Mouse (Mus musculus): Measurements from ENCODE around the gene Fgfr2. TPM values are rescaled to one million over a fixed set of nuclear protein-coding genes. Genes with fewer than 3 reads are reported as not detected.
"Not testable (repeated sequence)": the region's sequence is repeated elsewhere in the genome, so short reads cannot be mapped to it uniquely, and the experiment has no call there.

Gene Fgfr2
- total RNA-seq, 2 experiments from 2014 or later = 28.8 to 29.4 TPM

DNA sequence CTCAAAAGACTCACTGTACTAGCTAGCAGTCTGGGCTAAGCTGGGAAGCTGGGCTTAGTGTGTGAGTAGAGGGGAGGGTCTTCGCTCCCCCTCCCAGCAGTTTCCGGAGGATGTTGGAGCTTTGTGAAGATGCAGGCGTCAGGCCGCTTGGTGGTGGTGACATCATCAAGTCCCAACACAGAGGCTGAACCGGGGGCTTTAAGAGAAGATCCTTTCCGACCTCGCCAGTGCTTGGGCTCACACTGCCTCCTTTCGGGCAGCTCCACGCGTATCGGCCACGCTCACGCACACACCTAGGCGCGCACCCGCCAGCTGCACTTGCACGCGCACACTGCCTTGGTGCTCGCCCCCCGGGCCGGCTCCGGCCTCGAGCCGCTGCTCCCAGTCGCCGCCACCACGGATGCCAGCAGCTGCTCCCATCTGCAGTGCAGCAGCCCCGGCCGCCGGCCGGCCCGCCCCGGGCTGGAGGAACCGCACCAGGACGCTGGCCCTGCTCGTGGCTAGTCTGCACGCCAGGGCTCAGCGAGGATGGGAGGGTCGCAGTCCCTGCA lies 2430.7 kb downstream of the Fgfr2 start:
- peak; percentile 71 to 88 for DNase-seq (ENCODE audit: extremely low spot score in 1 of 2, low spot score in 2 of 2)
- intact Hi-C loops (cut with DNase I) = loop anchor here (5.0 kb wide), 1 partner anchor 60 kb away; no protein-coding TSS in a partner anchor

DNA sequence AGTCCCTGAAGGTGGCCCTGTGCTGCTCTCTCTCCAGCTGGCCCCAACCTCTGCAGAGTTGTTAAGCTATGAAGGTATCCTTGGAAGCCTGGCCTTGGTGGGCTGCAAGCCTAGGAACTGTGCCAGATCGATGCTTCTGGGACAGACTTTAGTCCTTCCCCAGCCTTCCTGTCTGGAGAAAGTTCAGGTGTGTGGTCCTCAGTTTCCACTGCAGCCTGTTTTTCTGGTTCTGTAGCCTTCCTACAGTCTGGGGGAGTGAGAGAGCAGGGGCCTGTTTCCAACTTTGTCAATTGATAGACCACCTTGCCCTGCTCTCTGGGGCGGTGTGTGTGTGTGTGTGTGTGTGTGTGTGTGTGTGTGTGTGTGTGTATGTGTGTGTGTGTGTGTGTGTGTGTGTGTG lies 2431.2 kb downstream of the Fgfr2 start:
- intact Hi-C loops (cut with DNase I) = loop anchor here (5.0 kb wide), 1 partner anchor 60 kb away; no protein-coding TSS in a partner anchor
- no peak for DNase-seq (ENCODE audit: extremely low spot score in 1 of 2, low spot score in 2 of 2)

DNA sequence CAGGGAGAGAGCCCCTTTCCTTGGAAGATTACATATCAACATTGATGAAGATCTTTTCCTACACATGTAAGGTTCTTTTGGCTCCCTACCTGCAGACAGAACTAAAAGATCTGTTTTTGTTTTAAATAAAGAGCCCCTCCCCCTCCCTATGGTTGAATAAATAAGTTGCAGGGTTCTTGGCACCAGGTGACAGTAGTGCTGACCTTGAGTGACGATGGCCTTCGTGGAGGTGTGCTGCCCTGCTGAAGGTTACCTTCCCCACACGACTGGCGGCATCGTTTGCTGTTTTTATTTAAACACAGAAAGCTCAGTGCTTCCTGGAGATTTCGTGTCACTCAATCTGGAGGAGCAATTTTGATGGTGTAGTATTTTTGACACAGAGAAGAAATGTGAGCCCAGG lies 2432.3 kb downstream of the Fgfr2 start:
- DNase-seq (ENCODE audit: extremely low spot score in 1 of 2, low spot score in 2 of 2) = no peak
- intact Hi-C loops (cut with DNase I) = loop anchor here (5.0 kb wide), 1 partner anchor 61 kb away; no protein-coding TSS in a partner anchor

DNA sequence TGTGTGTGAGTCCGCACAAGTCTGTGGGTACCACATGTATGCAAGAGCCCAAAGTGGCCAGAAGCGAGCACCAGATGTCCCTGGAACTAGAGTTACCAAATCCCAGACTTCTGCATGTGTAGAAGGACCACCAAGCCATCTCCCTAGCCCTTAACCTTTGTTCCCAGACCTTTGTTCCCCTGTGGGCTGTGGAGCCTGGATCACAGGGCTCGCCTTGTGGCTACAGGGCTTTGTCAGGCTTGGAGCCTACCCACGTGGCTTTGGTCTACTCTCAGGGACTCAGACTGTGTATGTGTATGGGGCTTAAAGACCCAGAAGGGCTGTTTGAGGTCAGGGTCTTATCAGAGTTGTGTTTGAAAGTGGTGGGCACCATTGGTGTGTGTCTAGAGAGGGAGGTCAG lies 2434.5 kb downstream of the Fgfr2 start:
- intact Hi-C loops (cut with DNase I) = no loop called here
- DNase-seq (ENCODE audit: extremely low spot score in 1 of 2, low spot score in 2 of 2) = no peak

DNA sequence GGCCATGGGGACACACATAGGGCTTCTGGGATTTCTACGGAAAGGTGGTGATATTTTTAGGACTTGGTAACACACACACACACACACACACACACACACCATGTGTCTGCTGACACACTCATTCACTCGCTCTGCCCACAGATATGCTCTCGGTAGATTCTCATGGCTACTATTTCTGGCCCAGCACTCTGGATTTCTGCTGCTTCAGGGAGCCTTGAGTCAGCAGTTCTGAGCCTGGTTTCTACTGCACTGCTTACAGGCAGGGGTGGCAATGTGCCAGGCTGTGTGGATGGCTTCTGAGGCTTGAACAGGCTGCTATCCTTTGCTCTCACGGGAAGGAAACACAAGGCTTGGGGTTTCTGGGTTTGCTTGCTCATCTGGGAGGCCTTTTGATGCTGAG lies 2441.4 kb downstream of the Fgfr2 start:
- intact Hi-C loops (cut with DNase I) = no loop called here
- DNase-seq (ENCODE audit: extremely low spot score in 1 of 2, low spot score in 2 of 2) = peak; percentile 63 to 78

DNA sequence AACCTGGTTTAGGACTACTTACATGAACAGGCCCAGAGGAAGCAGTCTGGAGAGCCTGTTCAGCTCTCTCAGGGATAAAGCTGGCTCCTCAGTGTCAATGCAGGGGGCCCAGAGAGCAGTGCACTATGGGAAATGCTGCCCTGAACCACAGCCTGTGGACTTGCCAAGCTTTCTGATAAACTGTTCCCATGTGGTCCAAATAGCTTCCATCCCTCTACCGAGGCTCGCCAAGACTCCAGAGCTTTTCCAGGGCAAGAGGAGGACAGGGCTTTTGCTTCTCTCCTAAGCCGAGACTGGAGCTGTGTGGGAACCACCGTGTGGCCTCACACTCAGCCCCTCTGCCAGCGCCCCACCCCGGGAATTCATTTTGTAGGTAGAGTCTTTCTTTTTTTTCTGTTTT lies 2444.7 kb downstream of the Fgfr2 start:
- intact Hi-C loops (cut with DNase I) = loop anchor here (10.0 kb wide), 1 partner anchor 236 kb away; no protein-coding TSS in a partner anchor
- no peak for DNase-seq (ENCODE audit: extremely low spot score in 1 of 2, low spot score in 2 of 2)

DNA sequence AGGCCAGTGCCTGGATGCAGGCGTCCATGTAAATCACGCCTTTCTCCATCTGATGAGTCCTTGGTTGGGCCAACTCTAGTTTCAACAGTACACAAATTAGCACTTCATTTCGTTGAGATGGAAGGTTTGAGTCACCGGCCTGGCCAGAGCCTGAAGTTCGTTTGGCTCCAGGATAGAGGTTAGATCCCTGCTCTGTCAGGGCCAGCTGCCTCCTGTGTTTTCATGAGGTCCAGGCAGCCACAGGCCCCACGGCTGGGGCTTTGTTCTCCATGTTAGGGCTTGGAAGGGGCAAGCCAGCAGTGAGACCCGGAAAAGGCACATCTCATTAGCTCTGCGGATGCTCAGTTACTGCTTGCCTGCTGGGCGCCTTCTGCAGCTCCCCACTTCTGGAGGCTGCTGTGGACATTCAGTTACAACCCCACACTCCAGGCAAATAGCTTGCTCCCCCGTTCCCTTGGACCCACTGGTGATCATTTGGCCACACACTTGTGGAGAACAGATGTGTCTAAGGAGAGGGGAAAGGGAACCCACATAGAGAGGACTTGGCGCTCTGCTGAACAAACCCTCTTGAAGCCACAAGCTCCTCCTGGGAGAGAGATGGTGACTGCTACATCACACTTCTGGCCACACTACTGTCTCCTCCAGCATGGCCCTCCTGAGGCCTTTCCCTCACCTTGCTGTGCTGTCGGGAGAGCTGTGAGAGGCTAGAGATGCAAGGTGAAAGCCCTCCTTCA lies 2445.4 kb downstream of the Fgfr2 start:
- DNase-seq (ENCODE audit: extremely low spot score in 1 of 2, low spot score in 2 of 2) = no peak
- intact Hi-C loops (cut with DNase I) = loop anchor here (10.0 kb wide), 1 partner anchor 237 kb away; no protein-coding TSS in a partner anchor

DNA sequence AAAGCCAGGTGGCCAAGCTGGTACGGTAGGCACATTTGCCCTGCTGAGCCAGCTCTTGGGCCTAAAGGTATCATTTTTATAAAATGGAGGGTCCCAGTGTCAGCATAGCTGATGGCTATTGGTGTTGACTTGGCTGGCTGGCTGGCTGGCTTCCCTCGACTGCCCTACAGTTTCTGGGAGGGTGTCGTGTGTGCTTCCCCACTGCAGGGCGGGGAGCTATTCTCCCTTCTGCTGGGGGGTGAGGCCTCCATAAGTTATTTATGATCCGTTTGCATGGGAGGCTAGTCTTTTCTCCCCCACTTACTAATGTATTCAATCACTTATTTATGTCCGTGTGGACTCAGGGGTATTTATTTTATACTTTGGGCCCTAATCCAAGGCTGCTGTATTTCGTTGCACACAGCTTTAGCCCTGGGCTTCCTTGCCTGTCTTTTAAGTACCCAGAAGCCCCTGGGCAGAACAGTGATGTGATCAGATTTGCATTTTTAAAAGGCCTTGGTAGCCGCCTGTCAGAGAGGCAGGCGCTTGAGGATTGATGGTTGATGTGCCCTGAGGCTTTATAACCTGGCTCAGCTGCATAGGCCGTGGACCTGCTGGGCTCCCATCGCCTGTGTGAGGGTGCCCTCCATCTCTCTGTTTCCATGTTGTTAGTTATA lies 2446.1 kb downstream of the Fgfr2 start:
- intact Hi-C loops (cut with DNase I) = loop anchor here (10.0 kb wide), 1 partner anchor 238 kb away; no protein-coding TSS in a partner anchor
- no peak for DNase-seq (ENCODE audit: extremely low spot score in 1 of 2, low spot score in 2 of 2)

DNA sequence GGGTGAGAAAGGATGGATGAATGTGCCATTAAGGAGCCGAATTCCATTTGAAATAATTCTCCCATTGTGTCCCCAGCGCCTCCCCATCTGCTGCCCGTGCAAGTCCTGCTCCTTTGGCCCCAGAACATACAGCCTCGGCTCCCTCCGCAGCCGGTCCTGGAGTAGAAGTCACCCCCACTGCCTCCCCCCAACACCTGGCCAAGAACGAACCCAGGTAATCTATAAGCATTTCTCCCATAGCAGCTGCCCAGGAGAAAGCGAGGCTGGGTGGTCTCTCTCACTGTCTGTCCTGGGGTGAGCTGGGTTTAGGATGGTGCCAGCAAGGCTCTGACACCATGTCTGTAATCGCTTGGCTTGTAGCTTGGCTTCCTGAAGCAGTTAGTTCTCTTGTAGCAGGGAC lies 2448.6 kb downstream of the Fgfr2 start:
- DNase-seq (ENCODE audit: extremely low spot score in 1 of 2, low spot score in 2 of 2) = no peak
- intact Hi-C loops (cut with DNase I) = loop anchor here (5.0 to 10.0 kb wide), 2 partner anchors 88 to 240 kb away; no protein-coding TSS in a partner anchor

DNA sequence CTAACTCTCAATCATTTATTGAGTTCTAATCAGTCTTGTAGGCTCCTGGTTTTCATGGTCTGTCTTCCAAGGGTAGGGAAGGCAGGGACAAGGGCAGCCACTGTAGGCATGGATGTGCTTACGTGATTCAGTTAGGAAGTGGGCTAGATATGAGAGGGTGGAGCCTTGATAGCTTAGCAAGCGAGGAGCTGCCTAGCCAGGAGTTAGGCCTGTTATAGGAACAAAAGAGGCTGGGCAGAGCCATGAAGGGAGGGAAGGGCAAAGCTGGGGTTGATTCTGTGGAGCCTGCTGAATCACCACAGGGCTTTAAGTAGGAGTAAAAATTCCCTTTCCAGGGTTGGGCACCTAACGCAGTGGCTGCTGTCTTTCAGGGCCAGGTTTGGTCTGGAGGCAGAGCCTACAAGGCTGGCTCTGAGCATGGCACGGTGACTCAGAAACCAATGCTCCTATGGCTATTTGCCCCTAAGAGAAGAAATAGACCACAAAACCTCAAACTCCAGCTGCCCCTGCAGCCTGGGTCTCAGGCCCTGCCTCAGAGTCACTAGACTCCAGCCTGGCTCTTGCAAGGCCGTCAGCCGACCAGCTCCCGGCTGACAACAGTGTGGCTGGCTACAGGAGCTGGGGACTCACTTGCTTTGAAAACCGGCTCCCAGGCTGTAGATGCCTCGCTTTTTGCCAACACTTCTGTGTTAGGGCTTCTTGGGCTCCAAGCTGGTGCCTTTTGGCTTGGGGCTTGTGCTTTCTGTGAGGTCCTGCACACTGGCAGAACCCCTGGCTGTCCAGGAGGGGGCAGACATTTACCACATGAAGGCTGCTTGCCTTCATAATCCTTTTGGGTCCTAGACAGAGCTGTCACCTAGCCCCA lies 2449.7 kb downstream of the Fgfr2 start:
- peak; percentile 28 to 55 for DNase-seq (ENCODE audit: extremely low spot score in 1 of 2, low spot score in 2 of 2)
- intact Hi-C loops (cut with DNase I) = loop anchor here (5.0 to 10.0 kb wide), 2 partner anchors 89 to 241 kb away; no protein-coding TSS in a partner anchor

DNA sequence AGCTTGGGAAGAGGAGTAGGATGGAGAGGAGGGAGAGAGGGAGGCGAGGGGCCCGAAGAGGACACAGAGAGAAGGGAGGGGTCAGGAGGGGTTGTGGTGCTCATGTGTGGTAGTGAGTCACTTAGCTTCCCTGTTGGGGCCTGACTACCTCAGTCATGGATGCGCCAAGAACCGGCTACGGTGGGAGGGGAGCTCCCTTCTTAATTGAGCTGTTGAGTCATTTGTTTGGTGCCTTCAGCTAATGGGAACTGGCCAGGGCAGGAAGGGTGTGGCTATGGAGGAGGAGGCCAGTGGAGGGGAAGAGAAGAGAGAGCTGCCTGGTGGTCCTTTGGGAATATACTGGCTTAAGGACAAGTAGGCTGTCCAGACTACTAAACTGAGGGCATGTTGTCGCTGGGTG lies 2451.8 kb downstream of the Fgfr2 start:
- intact Hi-C loops (cut with DNase I) = loop anchor here (5.0 to 10.0 kb wide), 2 partner anchors 91 to 244 kb away; no protein-coding TSS in a partner anchor
- DNase-seq (ENCODE audit: extremely low spot score in 1 of 2, low spot score in 2 of 2) = no peak

DNA sequence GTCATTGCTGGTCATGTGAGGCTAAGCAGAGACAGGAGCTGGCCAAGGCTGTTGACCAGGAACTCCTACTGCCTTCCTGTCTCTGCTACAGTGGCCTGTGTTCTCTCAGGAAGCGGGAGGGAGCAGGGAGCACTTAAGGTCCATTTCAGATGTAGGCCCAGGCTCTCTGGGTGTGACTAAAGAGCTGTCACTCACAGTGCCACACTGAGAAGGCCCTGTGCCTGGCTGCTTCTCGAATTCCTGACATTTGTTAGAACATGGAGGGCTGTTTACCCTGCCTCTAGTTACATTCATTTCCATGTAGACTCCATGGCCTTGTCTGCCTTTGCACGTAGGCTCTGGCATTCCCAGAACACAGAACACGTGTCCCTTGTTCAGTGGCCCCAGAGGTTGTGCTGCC lies 2452.8 kb downstream of the Fgfr2 start:
- no peak for DNase-seq (ENCODE audit: extremely low spot score in 1 of 2, low spot score in 2 of 2)
- intact Hi-C loops (cut with DNase I) = loop anchor here (5.0 to 10.0 kb wide), 2 partner anchors 92 to 244 kb away; no protein-coding TSS in a partner anchor

DNA sequence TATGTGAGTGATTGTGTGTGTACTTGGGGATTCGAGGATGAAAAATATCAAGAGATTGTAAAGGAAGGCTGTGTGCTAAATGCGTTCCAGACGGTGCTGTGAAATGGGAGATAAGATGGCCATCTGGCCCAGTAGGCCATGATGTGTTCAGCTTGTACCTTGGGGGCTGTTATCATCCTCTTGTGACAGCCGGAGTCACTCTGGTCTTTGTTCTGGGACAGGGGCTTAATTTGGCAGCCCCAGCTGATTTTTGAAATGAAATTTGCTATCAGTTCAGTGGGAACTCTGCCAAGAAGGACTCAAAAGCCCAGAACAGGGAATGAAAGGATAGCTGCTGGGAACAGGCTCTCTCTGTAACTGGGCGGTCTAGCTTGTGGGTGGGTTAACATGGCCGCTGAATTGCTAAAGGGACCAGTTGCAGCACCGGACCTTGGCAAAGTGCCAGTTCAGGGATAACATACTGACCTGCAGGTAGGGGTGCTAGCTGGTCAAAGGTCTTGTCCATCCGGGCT lies 2453.7 kb downstream of the Fgfr2 start:
- DNase-seq (ENCODE audit: extremely low spot score in 1 of 2, low spot score in 2 of 2) = peak in 1 of 2 experiments; percentile 48
- intact Hi-C loops (cut with DNase I) = no loop called here

DNA sequence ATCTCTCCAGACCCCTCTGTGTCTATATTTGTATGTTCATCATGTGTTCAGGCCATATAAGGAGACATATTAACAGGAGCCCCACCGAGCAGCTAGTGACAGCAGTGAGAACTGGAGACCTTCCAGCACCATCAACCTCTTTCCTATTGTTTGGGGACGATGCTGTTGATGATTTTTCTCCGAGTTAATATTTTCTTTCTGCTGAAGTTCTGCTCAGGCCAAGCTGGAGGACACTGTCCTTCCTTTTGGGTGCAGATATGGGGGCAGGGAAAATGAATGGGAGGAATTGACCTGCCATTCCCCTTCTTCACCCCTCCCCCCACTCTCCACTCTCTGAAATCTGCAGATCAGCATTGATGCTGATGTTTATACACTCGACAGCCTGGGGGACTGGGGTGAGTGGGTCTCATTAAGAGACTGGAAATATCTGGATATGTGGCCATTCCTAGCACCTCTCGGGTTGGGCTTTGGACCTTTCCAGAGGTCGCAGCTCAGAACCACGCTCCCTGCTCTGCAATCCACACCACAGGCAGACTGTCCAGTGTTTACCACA lies 2454.3 kb downstream of the Fgfr2 start:
- no peak for DNase-seq (ENCODE audit: extremely low spot score in 1 of 2, low spot score in 2 of 2)
- intact Hi-C loops (cut with DNase I) = no loop called here

DNA sequence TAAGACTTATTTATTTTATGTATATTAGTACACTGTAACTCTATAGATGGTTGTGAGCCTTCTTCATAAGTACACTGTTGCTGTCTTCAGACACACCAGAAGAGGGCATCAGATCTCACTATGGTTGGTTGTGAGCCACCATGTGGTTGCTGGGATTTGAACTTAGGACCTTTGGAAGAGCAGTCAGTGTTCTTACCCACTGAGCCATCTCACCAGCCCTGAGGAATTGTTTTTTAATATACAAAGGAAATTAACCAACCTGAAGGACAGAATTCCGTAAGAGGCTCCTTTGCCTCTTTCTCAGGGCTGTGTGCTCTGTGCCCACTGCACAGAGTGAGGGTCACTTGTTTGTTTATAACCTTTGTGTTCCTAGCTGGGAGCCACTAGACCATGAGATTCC lies 2455.1 kb downstream of the Fgfr2 start:
- intact Hi-C loops (cut with DNase I); DNase-seq (ENCODE audit: extremely low spot score in 1 of 2, low spot score in 2 of 2): not testable (repeated sequence)

DNA sequence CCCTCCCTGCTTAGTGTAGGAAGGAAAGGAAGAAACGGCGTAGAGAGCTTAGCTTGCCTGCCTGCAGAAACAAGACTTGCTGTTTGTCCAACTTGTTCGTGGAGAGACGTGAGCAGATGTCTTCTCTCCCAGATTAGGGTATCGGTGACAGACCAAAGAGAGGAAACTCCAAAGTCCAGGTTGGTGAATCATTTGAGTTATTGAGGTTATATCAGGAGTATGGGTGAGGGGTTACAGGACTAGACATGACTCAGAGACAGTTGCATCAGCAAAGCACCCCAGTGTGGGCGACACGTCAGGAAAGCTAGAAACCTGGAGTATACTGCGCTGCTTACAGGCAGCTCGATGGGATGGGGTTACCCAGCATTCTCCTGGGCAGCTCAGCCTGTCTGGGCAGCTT lies 2457.8 kb downstream of the Fgfr2 start:
- DNase-seq (ENCODE audit: extremely low spot score in 1 of 2, low spot score in 2 of 2) = no peak
- intact Hi-C loops (cut with DNase I) = no loop called here

DNA sequence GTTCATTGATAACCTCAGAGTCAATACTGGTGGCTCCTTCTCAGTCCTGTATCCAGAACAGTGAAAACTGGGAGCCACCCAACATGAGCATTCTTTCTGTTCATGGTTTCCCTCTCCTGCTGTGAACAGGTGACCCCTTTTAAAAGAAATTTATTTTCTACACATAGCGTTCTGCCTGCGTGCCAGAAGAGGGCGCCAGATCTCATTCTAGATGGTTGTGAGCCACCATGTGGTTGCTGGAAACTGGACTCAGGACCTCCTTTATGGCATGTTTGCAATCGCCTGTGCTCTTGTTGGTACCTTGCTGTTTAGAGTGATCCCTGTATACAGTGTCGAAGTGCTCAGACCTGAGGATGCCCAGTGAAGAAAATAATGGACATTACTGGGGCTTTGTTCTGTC lies 2458.5 kb downstream of the Fgfr2 start:
- DNase-seq (ENCODE audit: extremely low spot score in 1 of 2, low spot score in 2 of 2) = no peak
- intact Hi-C loops (cut with DNase I) = no loop called here

DNA sequence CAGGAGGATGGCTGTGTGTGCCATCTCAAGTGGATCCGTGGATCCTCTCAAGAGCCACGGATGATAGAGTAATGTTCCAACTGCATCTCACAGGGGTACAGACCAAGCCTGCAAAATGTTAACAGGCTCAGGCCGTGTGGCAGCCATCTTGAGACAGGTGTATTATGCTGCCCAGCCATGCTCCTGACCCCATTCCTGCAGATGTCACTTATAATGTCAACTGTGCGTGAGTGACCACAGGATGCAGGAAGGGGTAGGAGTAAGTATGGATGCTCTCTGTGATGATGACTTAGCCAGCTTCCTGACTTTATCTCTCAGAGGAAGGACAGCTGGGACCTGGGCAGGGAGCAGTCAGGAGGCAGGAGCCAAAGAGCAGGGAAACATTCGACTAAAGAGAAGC lies 2459.1 kb downstream of the Fgfr2 start:
- intact Hi-C loops (cut with DNase I) = no loop called here
- DNase-seq (ENCODE audit: extremely low spot score in 1 of 2, low spot score in 2 of 2) = no peak
